21 mouse cellular contexts compared by ENCODE assay signal in genomic region chr1:165722531-165723123, GRCm38 (mm10). TPM values are rescaled to one million over a fixed set of nuclear protein-coding genes. Genes with fewer than 3 reads are reported as not detected.
DNase-seq lines count a peak whose midpoint lies in the region; TF ChIP-seq lines count a peak whose summit lies in the region.
"Had no signal": no experiment of that assay in that cellular context is flagged by ENCODE, and none has a peak within 500 bp of the region (broad histone marks: within the 10 kb centered on the region; RNA-seq: fewer than 3 reads in every experiment).

No protein-coding gene starts in this region.

- TF ChIP-seq POLR2A in MEL (IDR thresholded peaks at IDR 0.05; ENCODE audit: control insufficient read depth in 1 of 2, insufficient read depth in 1 of 2, low read depth in 1 of 2, low read length in 2 of 2, poor library complexity in 1 of 2) = no peak

- TF ChIP-seq EP300 in MEL (IDR thresholded peaks at IDR 0.05; ENCODE audit: low read depth in 1 of 2, low read length in 2 of 2) = peak; percentile 74; a peak in 3 of 4 replicates

- peak overlapping the region; percentile 42 for H3K9ac ChIP-seq in MEL (ENCODE audit: control insufficient read depth, low read depth, low read length, poor library complexity, severe bottlenecking)
- H3K9ac ChIP-seq: embryonic facial prominence, embryonic 15.5 days; hindbrain, embryonic 12.5 days; intestine, embryonic 15.5 days had no signal

- TF ChIP-seq RAD21 in MEL (IDR thresholded peaks at IDR 0.05; ENCODE audit: low read depth, low read length) = no peak

- no peak for TF ChIP-seq CTCF in MEL (IDR thresholded peaks at IDR 0.05 in 2 of 3, conservative IDR thresholded peaks at IDR 0.05 in 1 of 3; ENCODE audit: control insufficient read depth in 1 of 3, insufficient read depth in 1 of 3, low read depth in 2 of 3, low read length in 3 of 3, poor library complexity in 1 of 3, severe bottlenecking in 1 of 3)

- H3K27ac ChIP-seq in MEL (ENCODE audit: control insufficient read depth, low read depth, low read length) = peak overlapping the region; percentile 72
- H3K27ac ChIP-seq: embryonic facial prominence, embryonic 15.5 days; forebrain, embryonic 10.5 days; gastrocnemius, adult 2 months; hindbrain, embryonic 12.5 days; intestine, embryonic 15.5 days had no signal

- no peaks in the 10 kb centered on the region; the same call in 1 of the 2 replicates for H3K79me2 ChIP-seq in MEL (ENCODE audit: control insufficient read depth, insufficient read depth, low read length, poor library complexity)

- H3K9me3 ChIP-seq in MEL (replicated peaks; ENCODE audit: insufficient read depth, low read length) = no peaks in the 10 kb centered on the region
- H3K9me3 ChIP-seq: embryonic facial prominence, embryonic 15.5 days; forebrain, embryonic 10.5 days; heart, embryonic 10.5 days; hindbrain, embryonic 12.5 days; intestine, embryonic 15.5 days had no signal

- H3K4me3 ChIP-seq in MEL (ENCODE audit: control insufficient read depth in 1 of 2, insufficient read depth in 1 of 2, low read depth in 2 of 2, low read length in 2 of 2) = peak overlapping the region; percentile 7 to 24; a peak in 2 of 4 replicates
- H3K4me3 ChIP-seq: embryonic facial prominence, embryonic 15.5 days; erythroblast, embryonic 14.5 days; forebrain, embryonic 10.5 days; gastrocnemius, adult 2 months; heart, embryonic 10.5 days; hindbrain, embryonic 12.5 days; intestine, embryonic 15.5 days had no signal

- peaks cover 3 to 30% of the 10 kb centered on the region in 2 experiments; a peak in 3 of 4 replicates for H3K4me1 ChIP-seq in MEL (ENCODE audit: control insufficient read depth in 1 of 2, insufficient read depth in 2 of 2, low read length in 2 of 2)

- DNase-seq in 416B (ENCODE audit: low read depth) = peak; percentile 41
- peak; percentile 56 for DNase-seq in CD4-positive helper T cell, adult 2 months (ENCODE audit: low read depth, low spot score)
- DNase-seq in MEL (ENCODE audit: low read depth, low spot score) = peak; percentile 65
- DNase-seq in natural killer cell, adult 2 months (ENCODE audit: low spot score in 2 of 2) = peak; percentile 26 to 52
- DNase-seq in cerebellum, postnatal 36 days = no peak
- no peak for DNase-seq in cerebellum, postnatal 25 days
- DNase-seq: adrenal gland, postnatal 14 days; B cell, adult 2 months; cerebellum, adult 18-20 months; cerebellum, adult 9-11 months; embryo, embryonic 11 days; gastrocnemius, adult 2 months; gastrocnemius, postnatal 25 days; heart, postnatal 10 days; heart, postnatal 4 days had no signal

- no peaks in the 10 kb centered on the region for H3K27me3 ChIP-seq in MEL (ENCODE audit: control insufficient read depth in 1 of 2, insufficient read depth in 2 of 2, low read length in 2 of 2)
- H3K27me3 ChIP-seq: embryonic facial prominence, embryonic 15.5 days; hindbrain, embryonic 12.5 days; intestine, embryonic 15.5 days had no signal

- H3K36me3 ChIP-seq in MEL (ENCODE audit: control insufficient read depth in 1 of 2, insufficient read depth in 2 of 2, low read length in 2 of 2) = peaks cover 0 to 14% of the 10 kb centered on the region in 2 experiments; a peak in 2 of 4 replicates
- H3K36me3 ChIP-seq: embryonic facial prominence, embryonic 15.5 days; forebrain, embryonic 10.5 days; heart, embryonic 10.5 days; hindbrain, embryonic 12.5 days; intestine, embryonic 15.5 days had no signal

TF ChIP-seq in MEL, 35 proteins besides CTCF, POLR2A, EP300 and RAD21:
- no peak for TF ChIP-seq TBP (IDR thresholded peaks at IDR 0.05; ENCODE audit: low read depth, low read length)
- TF ChIP-seq ZMIZ1 (IDR thresholded peaks at IDR 0.05; ENCODE audit: low read depth, low read length) = no peak
- no peak for TF ChIP-seq CHD1 (IDR thresholded peaks at IDR 0.05; ENCODE audit: low read depth, low read length)
- TF ChIP-seq HCFC1 (IDR thresholded peaks at IDR 0.05; ENCODE audit: low read depth, low read length) = no peak
- peak; percentile 59; the same call in 1 of the 2 replicates for TF ChIP-seq JUND (IDR thresholded peaks at IDR 0.05; ENCODE audit: low read depth, low read length)
- no peak for TF ChIP-seq BHLHE40 (IDR thresholded peaks at IDR 0.05; ENCODE audit: borderline replicate concordance, low read depth, low read length)
- no peak for TF ChIP-seq MXI1 (IDR thresholded peaks at IDR 0.05; ENCODE audit: low read depth, low read length)
- no peak; the same call in 1 of the 2 replicates for TF ChIP-seq RCOR1 (IDR thresholded peaks at IDR 0.05; ENCODE audit: low read depth, low read length)
- peak; percentile 68 for TF ChIP-seq GATA1 (IDR thresholded peaks at IDR 0.05; ENCODE audit: low read depth, low read length)
- no peak for TF ChIP-seq KAT2A (conservative IDR thresholded peaks at IDR 0.05; ENCODE audit: low read depth, low read length)
- no peak for TF ChIP-seq MYC (IDR thresholded peaks at IDR 0.05; ENCODE audit: low read depth, low read length)
- peak; percentile 77 for TF ChIP-seq ETS1 (IDR thresholded peaks at IDR 0.05; ENCODE audit: low read depth, low read length)
- TF ChIP-seq NELFE (IDR thresholded peaks at IDR 0.05; ENCODE audit: low read depth, low read length) = no peak
- TF ChIP-seq TAL1 (IDR thresholded peaks at IDR 0.05; ENCODE audit: low read length) = no peak
- TF ChIP-seq ZNF384 (IDR thresholded peaks at IDR 0.05; ENCODE audit: low read depth, low read length) = peak; percentile 43; the same call in 1 of the 2 replicates
- no peak for TF ChIP-seq SIN3A (IDR thresholded peaks at IDR 0.05; ENCODE audit: low read length)
- no peak for TF ChIP-seq E2F4 (IDR thresholded peaks at IDR 0.05; ENCODE audit: borderline replicate concordance, low read depth, low read length)
- no peak for TF ChIP-seq ZC3H11A (IDR thresholded peaks at IDR 0.05; ENCODE audit: low read depth, low read length)
- no peak for TF ChIP-seq POLR2AphosphoS5 (IDR thresholded peaks at IDR 0.05; ENCODE audit: borderline replicate concordance, low read depth, low read length)
- TF ChIP-seq USF2 (IDR thresholded peaks at IDR 0.05; ENCODE audit: borderline replicate concordance in 1 of 2, insufficient read depth in 1 of 2, low read depth in 1 of 2, low read length in 2 of 2) = no peak
- no peak for TF ChIP-seq UBTF (IDR thresholded peaks at IDR 0.05; ENCODE audit: borderline replicate concordance, insufficient read depth, low read depth, low read length)
- no peak for TF ChIP-seq POLR2AphosphoS2 (IDR thresholded peaks at IDR 0.05; ENCODE audit: low read length)

RNA-seq across cellular contexts. Expression of gene Rcsd1, which starts 13.1 kb away (rescaled TPM):
- 19.0 and 23.2 TPM in 2 replicates for total RNA-seq in MEL (2012; rRNA removed)
- polyA plus RNA-seq in MEL (2012; ENCODE audit: insufficient read depth in 1 of 2, insufficient read length in 2 of 2, low read depth in 1 of 2, low replicate concordance in 2 of 2, missing spikeins in 1 of 2) = 10 to 100 TPM in 1 of 2 experiments, not detected in 1; 38.0 TPM

RNA-seq across cellular contexts. Expression of gene Creg1, which starts 40.9 kb away (rescaled TPM):
- 83.6 and 105 TPM in 2 replicates for total RNA-seq in MEL (2012; rRNA removed)
- 100 to 1,000 TPM in 1 of 2 experiments, not detected in 1; 184 TPM for polyA plus RNA-seq in MEL (2012; ENCODE audit: insufficient read depth in 1 of 2, insufficient read length in 2 of 2, low read depth in 1 of 2, low replicate concordance in 2 of 2, missing spikeins in 1 of 2)

Comparison
In these comparisons a context has a peak if more than half of its experiments do, and no peak if none do; other contexts are left out.
1. DNase-seq: peak in 416B (single experiment), CD4-positive helper T cell, adult 2 months (single experiment), MEL (single experiment) and natural killer cell, adult 2 months (2 of 2); none in cerebellum, postnatal 36 days (0 of 2) and cerebellum, postnatal 25 days (0 of 2).